Mouse (Mus musculus) brain, embryonic 18.5 days (tissue): ENCODE measurements around the gene Hnrnph3.

Experiments used
- DNase-seq: peaks from one replicate; pipeline ENCODE4 v3.0.0-alpha.2; 2012; ENCODE audit warnings: low read depth, low spot score

Hnrnph3 gene

GRCm38 (mm10) chr10:63032267-63032666 is 8.2 kb upstream of the Hnrnph3 start:
- DNase-seq = no peak

GRCm38 (mm10) chr10:63028396-63028795 is 4.4 kb upstream of the Hnrnph3 start:
- no peak for DNase-seq

GRCm38 (mm10) chr10:63027376-63028161 is 3.6 kb upstream of the Hnrnph3 start:
- no peak for DNase-seq

- no peak for DNase-seq
These were observed 2.8 kb upstream of the Hnrnph3 start for GRCm38 (mm10) chr10:63026795-63027160.

GRCm38 (mm10) chr10:63026156-63026794 is 2.3 kb upstream of the Hnrnph3 start:
- peak; percentile 74 for DNase-seq

GRCm38 (mm10) chr10:63025491-63026011 is 1.5 kb upstream of the Hnrnph3 start:
- DNase-seq = no peak

GRCm38 (mm10) chr10:63025016-63025415 is 999 bp upstream of the Hnrnph3 start:
- no peak for DNase-seq

GRCm38 (mm10) chr10:63024580-63024910 is 528 bp upstream of the Hnrnph3 start:
- DNase-seq = no peak

GRCm38 (mm10) chr10:63023121-63023748 is 782 bp downstream of the Hnrnph3 start:
- no peak for DNase-seq

- no peak for DNase-seq
These were observed 1.4 kb downstream of the Hnrnph3 start for GRCm38 (mm10) chr10:63022541-63023120.

- DNase-seq = no peak
These were observed 2.3 kb downstream of the Hnrnph3 start for GRCm38 (mm10) chr10:63021702-63022101.

GRCm38 (mm10) chr10:63019304-63019703 is 4.7 kb downstream of the Hnrnph3 start:
- DNase-seq = no peak

- DNase-seq = no peak
These were observed 9.8 kb downstream of the Hnrnph3 start for GRCm38 (mm10) chr10:63014168-63014567.

- DNase-seq = no peak
These were observed 10.5 kb downstream of the Hnrnph3 start for GRCm38 (mm10) chr10:63013476-63013875.

GRCm38 (mm10) chr10:63011556-63011955 is 12.5 kb downstream of the Hnrnph3 start:
- DNase-seq = no peak

- DNase-seq = no peak
These were observed 13.7 kb downstream of the Hnrnph3 start for GRCm38 (mm10) chr10:63010268-63010667.

- DNase-seq = no peak
These were observed 15.8 kb downstream of the Hnrnph3 start for GRCm38 (mm10) chr10:63008193-63008592.

- DNase-seq = no peak
These were observed 19.5 kb downstream of the Hnrnph3 start for GRCm38 (mm10) chr10:63004556-63004955.

GRCm38 (mm10) chr10:63003252-63003651 is 20.8 kb downstream of the Hnrnph3 start:
- DNase-seq = no peak

- no peak for DNase-seq
These were observed 23.4 kb downstream of the Hnrnph3 start for GRCm38 (mm10) chr10:63000584-63000983.

GRCm38 (mm10) chr10:62993991-62994390 is 30.0 kb downstream of the Hnrnph3 start:
- DNase-seq = no peak

- no peak for DNase-seq
These were observed 33.4 kb downstream of the Hnrnph3 start for GRCm38 (mm10) chr10:62990636-62991035.
